Mouse (Mus musculus) G1E-ER4 (cell line): ENCODE measurements around the gene Rai14. TPM values are rescaled to one million over a fixed set of nuclear protein-coding genes. Genes with fewer than 3 reads are reported as not detected.

ENCODE experiments used
- GATA1 ChIP-seq: IDR thresholded peaks from one replicate; pipeline ENCODE4 v1.8.0; 2012; ENCODE audit warnings: low read length, inconsistent platforms
- polyA plus RNA-seq: library from polyadenylated mRNA; stranded (reverse); fragments of >175 nt; gene quantifications from 2 replicates; pipeline ENCODE4 v1.2.3, GENCODE M21; 2012

Gene Rai14
- polyA plus RNA-seq, 1 experiment, result not detected

GRCm38 (mm10) chr15:10628131-10628979 is 86.1 kb downstream of the Rai14 start:
- TF ChIP-seq GATA1, result no peak

- no peak for TF ChIP-seq GATA1
These were observed 90.7 kb downstream of the Rai14 start for GRCm38 (mm10) chr15:10623571-10624227.

- no peak for TF ChIP-seq GATA1
These were observed 93.2 kb downstream of the Rai14 start for GRCm38 (mm10) chr15:10621194-10621593.

GRCm38 (mm10) chr15:10619678-10620077 is 94.7 kb downstream of the Rai14 start:
- TF ChIP-seq GATA1, result no peak

- TF ChIP-seq GATA1, result no peak
These were observed 96.1 kb downstream of the Rai14 start for GRCm38 (mm10) chr15:10618276-10618675.

GRCm38 (mm10) chr15:10616001-10616400 is 98.4 kb downstream of the Rai14 start:
- TF ChIP-seq GATA1, result no peak

GRCm38 (mm10) chr15:10611040-10611439 is 103.4 kb downstream of the Rai14 start:
- TF ChIP-seq GATA1, result no peak

- no peak for TF ChIP-seq GATA1
These were observed 105.3 kb downstream of the Rai14 start for GRCm38 (mm10) chr15:10609107-10609506.

GRCm38 (mm10) chr15:10608508-10609098 is 105.8 kb downstream of the Rai14 start:
- TF ChIP-seq GATA1, result no peak

GRCm38 (mm10) chr15:10599413-10599812 is 115.0 kb downstream of the Rai14 start:
- no peak for TF ChIP-seq GATA1

GRCm38 (mm10) chr15:10598259-10599225 is 115.9 kb downstream of the Rai14 start:
- TF ChIP-seq GATA1, result no peak

GRCm38 (mm10) chr15:10596871-10597270 is 117.6 kb downstream of the Rai14 start:
- no peak for TF ChIP-seq GATA1

GRCm38 (mm10) chr15:10595408-10595807 is 119.0 kb downstream of the Rai14 start:
- no peak for TF ChIP-seq GATA1

- no peak for TF ChIP-seq GATA1
These were observed 119.5 kb downstream of the Rai14 start for GRCm38 (mm10) chr15:10594910-10595309.

- no peak for TF ChIP-seq GATA1
These were observed 121.3 kb downstream of the Rai14 start for GRCm38 (mm10) chr15:10593094-10593493.
